Mouse (Mus musculus) right cerebral cortex, adult 18-20 months (tissue): Measurements from ENCODE around the gene Npas3.

Experiments used
- DNase-seq: peaks from one replicate; pipeline ENCODE4 v3.0.0; 2022; ENCODE audit warnings: mixed read lengths

The Npas3 gene

DNA sequence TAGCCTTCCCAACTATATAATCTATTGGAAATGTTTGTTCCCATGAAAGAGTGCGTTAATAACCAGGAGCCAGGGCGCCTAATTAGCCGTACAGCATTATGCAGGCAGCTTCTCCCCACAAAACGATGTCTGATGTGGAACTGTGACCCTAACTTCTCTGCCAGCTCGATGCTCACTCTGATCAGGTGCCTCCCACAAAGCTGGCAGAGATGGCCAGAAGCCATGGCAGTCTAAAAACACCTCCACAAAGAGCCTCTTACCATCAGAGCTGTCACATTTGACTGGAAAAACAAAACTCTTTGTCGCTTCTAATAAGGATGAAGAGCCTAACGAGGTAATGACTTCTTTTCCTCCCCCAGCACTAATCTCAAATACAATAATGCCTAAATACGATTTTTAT, 845.3 kb downstream of the Npas3 start:
- DNase-seq, result no peak

DNA sequence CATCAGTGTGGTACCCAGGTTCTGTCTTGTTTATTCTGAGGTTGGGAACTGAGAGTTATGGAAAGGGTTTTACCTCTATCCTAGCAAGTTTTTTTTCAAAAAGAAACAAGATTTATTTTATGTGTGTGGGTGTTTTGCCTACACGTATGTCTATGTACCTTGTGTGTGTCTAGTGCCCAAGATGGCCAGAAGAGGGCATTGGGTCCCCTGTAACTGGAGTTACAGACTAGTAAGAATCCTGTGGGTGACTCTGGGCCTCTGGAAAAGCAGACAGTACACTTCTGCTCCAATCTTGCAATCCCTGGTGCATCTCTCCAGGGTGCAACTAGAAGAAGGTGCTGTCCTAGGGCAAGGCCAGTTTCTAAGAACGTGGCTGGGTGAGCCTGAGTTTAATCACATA, 848.0 kb downstream of the Npas3 start:
- DNase-seq, result no peak

DNA sequence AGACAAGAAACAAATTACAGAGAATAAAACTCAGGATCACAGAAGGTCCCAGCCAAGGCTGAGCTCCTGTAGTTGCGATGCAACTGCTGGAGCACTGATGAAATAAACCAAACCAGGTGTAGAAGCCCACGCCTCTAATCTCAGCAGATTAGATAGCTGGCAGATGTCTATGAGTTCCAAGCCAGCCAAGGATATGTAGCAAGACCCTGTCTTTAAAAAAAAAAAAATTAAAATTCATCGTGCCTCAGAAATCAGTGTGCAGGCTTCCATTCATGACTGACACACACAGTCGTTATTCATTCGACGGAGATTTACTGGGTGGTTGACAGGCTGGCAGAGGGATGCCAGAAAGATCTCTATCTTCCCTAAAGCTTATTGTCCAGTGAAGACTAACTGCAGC, 849.7 kb downstream of the Npas3 start:
- DNase-seq, result no peak

DNA sequence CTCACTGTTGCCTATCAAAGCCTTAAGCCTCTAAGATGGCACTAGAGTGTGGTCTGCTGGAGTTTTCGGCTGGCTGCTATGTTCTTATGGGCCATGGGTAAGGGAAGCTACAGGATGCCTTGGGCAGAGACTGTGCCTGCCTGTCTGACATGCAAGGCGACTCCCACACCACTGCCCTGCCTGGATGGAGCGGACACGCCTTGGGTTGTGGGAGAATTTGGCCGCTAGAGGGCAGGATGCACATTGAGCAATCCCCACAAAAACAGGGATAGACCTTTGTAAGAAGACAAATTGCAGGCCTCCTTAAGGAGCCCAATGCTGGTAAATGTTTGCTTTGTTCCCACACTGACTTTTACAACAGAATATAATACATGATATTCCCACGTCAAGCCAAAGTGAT, 850.3 kb downstream of the Npas3 start:
- peak; percentile 69 for DNase-seq

DNA sequence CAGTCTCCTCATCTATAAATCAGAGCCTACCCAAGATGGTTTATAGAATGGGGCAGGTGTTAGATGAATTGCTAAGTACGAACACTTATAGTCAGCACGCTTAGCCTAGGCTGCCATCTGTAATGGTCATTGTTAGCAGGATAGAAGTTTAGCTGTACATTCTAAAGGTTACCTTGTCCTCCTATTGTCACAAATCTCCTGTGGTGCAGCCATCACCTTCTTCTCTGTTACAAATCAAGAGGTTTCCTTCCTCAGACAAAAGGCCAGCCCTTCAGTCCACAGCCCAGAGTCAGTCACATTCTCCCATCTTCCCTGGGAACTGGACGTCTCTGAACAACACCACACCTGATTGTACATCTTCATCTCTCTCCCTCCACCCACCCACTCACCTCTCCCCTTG, 851.0 kb downstream of the Npas3 start:
- DNase-seq, result no peak

DNA sequence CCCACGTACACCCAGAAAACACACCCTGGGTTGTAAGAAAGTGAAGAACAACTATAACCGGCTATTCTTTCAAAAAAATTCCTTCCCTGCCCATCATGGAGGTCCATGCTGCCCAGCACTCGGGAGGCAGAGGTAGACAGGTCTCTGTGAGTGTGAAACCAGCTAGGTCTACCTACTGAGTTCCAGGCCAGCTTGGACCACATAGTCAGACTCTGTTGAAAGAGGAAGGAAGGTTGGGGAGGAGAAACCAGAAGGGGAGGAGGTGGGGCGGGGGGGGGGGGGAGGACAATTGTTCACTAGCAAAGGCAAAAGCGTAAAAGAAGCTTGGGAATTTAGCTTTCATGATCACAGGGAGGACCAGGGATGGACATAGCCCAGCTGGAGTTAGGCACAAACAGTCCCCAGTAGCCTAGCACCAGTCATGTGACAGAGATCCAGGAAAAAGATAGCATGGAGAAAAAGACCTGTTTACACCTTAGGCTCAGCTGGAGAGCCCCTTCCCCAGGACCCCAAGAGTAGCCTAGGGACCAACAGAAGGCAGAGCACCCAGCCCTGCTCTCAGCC, 852.9 kb downstream of the Npas3 start:
- DNase-seq, result no peak

DNA sequence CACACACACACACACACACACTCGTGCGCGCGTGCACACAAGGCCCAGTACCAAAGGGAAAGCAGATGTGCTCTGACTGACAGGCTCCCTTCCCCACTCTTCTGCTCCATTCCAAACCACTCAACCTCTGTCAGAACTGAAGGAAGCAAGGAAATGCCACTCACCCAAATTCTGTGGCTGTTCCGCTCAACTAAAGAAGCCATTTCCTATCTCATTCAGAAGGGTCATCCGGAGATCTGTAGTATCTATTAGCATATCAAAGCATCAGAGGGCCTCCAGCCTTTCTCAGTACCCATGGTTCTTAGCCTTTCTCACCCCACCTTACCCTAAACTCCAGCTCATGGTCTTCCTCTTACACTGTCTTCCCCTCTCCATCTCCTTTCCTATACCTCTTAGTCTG, 854.0 kb downstream of the Npas3 start:
- DNase-seq, result no peak

DNA sequence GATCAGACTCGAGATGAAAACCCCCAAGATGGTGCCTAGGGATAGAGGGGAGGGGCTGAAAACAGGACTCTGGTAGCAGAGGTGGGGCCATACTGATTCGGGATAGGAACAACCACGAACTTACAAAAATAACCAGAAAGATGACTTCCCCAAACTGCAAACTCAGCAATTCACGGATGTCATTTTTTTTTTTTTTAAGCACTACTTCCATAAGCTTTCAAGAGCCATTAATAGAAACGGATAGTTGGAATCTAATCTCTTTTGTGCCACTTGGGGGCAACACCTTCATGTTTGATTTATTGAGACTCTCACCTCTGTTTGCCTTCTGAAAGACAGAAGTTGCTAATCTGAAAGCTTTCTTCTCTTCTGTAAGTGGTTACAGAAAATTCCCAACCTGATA, 857.1 kb downstream of the Npas3 start:
- DNase-seq, result peak; percentile 6

DNA sequence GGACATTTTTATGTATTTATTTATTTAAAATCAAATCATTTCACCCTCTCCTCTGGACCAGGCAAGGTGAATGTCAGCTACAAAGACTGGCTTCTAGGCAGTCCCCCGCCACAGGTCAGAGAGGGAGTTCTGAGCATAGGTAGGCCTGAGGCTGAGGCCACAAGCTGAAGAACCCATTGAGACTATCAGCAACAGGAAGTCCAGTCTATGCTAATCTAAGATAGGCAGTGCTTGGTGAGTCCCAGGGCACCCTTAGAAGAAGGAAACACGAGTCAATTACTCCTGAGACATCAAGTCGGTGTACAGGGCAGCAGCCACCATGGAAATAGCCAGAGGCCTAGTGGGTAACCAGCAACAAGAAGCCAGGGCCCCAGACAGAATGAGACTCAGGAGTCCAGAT, 857.5 kb downstream of the Npas3 start:
- DNase-seq, result no peak

DNA sequence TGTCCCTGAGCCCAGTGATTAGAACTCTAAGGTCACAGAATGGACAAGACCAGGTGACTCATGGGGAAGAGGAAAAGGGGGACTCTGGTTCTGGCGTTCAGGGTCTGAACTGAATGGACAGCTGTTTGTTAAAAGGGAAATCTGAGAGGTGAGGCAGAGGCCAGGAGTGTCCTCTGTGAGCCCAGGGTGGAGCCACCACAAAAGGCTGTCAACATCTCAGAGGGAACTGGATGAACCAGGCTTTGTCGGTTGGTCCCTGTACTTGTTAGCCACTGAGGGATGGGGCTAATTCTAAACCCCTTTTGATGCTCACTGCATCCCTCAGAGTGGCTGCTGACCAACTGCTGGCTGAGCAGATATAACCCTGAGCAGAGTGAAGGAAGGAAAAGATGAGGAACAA, 861.9 kb downstream of the Npas3 start:
- DNase-seq, result no peak

DNA sequence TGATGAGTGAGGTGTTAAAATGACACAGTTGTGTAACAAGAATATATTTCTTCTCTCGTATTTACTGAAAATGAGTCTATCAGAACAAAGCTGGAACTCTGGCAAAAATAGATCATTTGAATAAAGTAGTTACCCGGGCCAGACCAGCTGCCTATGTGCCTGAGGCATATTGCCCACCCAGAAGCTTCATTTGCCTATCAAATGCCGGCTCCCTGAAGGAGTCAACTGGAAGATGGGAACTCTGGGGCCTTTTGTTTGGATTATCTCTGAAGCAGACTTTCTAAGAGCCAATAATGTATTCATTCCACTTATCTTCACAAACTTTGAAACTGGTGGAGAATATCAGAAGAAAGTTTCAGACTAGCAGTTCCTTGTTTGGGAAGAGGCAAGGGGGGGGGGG, 862.5 kb downstream of the Npas3 start:
- DNase-seq, result no peak

DNA sequence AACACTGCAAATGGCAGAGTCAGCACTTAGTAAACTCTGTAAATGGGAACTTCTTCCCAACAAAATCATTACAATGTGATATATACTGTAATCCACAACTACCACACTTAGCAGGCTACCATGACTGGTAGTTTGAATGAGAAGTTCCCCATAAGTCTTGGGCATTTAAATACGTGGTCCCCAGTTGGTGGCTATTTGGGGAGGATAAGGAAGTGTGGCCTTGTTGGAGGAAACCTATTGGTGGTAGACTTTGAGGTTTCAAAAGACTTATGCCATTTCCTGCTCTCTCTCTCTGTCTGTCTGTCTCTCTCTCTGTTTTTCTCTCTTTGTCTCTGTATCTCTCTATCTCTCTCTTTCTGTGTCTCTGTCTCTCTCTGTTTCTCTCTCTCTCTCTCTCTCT, 871.9 kb downstream of the Npas3 start:
- no peak for DNase-seq

DNA sequence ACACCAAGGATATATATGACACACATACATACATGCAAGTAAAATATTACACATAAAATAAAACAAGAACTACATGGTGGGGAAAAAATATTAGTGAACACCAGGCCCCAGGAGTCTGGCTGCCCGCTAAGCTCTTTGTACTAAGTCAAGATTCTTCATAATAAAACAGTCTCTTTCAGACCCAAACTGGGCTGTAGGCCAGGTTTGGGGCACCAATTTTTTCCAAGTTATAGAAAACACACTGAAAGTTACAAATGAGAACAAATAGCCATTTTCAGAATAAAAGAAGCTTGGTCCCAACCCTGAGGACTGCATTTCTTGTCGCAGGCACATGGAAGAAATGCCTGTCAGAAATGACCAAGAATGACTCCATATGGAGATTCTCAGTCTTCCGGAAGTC, 872.8 kb downstream of the Npas3 start:
- no peak for DNase-seq
